Comparison of ENCODE assay signal across 18 mouse cellular contexts in genomic region chr8:86712594-86712993, GRCm38 (mm10). TPM values are rescaled to one million over a fixed set of nuclear protein-coding genes. Genes with fewer than 3 reads are reported as not detected.
DNase-seq lines count a peak whose midpoint lies in the region; ATAC-seq and TF ChIP-seq lines count a peak whose summit lies in the region.
"Had no signal": no experiment of that assay in that cellular context is flagged by ENCODE, and none has a peak within 500 bp of the region (broad histone marks: within the 10 kb centered on the region; RNA-seq: fewer than 3 reads in every experiment).

No protein-coding gene starts in this region.

- TF ChIP-seq CTCF in left cerebral cortex, adult 2 months (IDR thresholded peaks at IDR 0.05) = no peak
- no peak for TF ChIP-seq CTCF in cortical plate, adult 2 months (IDR thresholded peaks at IDR 0.05; ENCODE audit: extremely low read depth, insufficient read depth, low read length)
- TF ChIP-seq CTCF in lung, adult 2 months (IDR thresholded peaks at IDR 0.05; ENCODE audit: insufficient read depth, low read length) = no peak

- H3K27ac ChIP-seq in forebrain, embryonic 14.5 days (ENCODE audit: low read depth, low read length) = peak overlapping the region; percentile 90; the same call in 1 of the 2 replicates
- H3K27ac ChIP-seq in forebrain, embryonic 11.5 days (ENCODE audit: low read depth, low read length) = no peak overlapping the region
- peak overlapping the region; percentile 83 for H3K27ac ChIP-seq in left cerebral cortex, adult 2 months
- peak overlapping the region; percentile 12; the same call in 1 of the 2 replicates for H3K27ac ChIP-seq in cortical plate, adult 2 months (ENCODE audit: insufficient read depth, low read length)
- peak overlapping the region; percentile 48 for H3K27ac ChIP-seq in liver, embryonic 15.5 days (replicated peaks)
- H3K27ac ChIP-seq: limb, embryonic 12.5 days had no signal

- H3K4me1 ChIP-seq in forebrain, embryonic 14.5 days (ENCODE audit: control insufficient read depth, insufficient read depth, low read length) = peaks cover 17% of the 10 kb centered on the region
- H3K4me1 ChIP-seq in forebrain, embryonic 11.5 days (replicated peaks; ENCODE audit: control insufficient read depth, insufficient read depth, low read length) = no peaks in the 10 kb centered on the region
- peaks cover 17% of the 10 kb centered on the region for H3K4me1 ChIP-seq in cortical plate, adult 2 months (ENCODE audit: control insufficient read depth, insufficient read depth, low read length)
- peaks cover 34% of the 10 kb centered on the region for H3K4me1 ChIP-seq in liver, embryonic 15.5 days (replicated peaks)
- H3K4me1 ChIP-seq in lung, adult 2 months (ENCODE audit: control insufficient read depth, insufficient read depth, low read length) = no peaks in the 10 kb centered on the region
- H3K4me1 ChIP-seq: heart, embryonic 12.5 days; limb, embryonic 12.5 days had no signal

- no peak overlapping the region for H3K4me2 ChIP-seq in forebrain, embryonic 14.5 days (ENCODE audit: low read length)
- H3K4me2 ChIP-seq in forebrain, embryonic 11.5 days (ENCODE audit: low read depth, low read length, severe bottlenecking) = no peak overlapping the region
- H3K4me2 ChIP-seq in liver, embryonic 15.5 days = no peak overlapping the region
- H3K4me2 ChIP-seq: heart, embryonic 12.5 days; limb, embryonic 12.5 days had no signal

- TF ChIP-seq POLR2A in cortical plate, adult 2 months (IDR thresholded peaks at IDR 0.05; ENCODE audit: extremely low read depth, insufficient read depth, low read length) = no peak
- TF ChIP-seq POLR2A in lung, adult 2 months (IDR thresholded peaks at IDR 0.05; ENCODE audit: borderline replicate concordance, extremely low read depth, low read depth, low read length) = no peak

- 95% methylated on average over 3 of the region's 3 CpGs for WGBS in forebrain, embryonic 14.5 days
- 95% methylated on average over 3 of the region's 3 CpGs for WGBS in forebrain, embryonic 11.5 days
- 64% methylated on average over 3 of the region's 3 CpGs for WGBS in liver, embryonic 15.5 days (ENCODE audit: insufficient replicate concordance)
- 85% methylated on average over 3 of the region's 3 CpGs for WGBS in lung, adult 2 months

- ATAC-seq in forebrain, embryonic 14.5 days = no peak
- ATAC-seq in forebrain, embryonic 11.5 days (replicated peaks; ENCODE audit: low FRiP score) = no peak
- peak; percentile 67 for ATAC-seq in liver, embryonic 15.5 days (ENCODE audit: insufficient read depth)
- ATAC-seq: intestine, embryonic 16.5 days; lung, postnatal 0 days had no signal

- H3K9me3 ChIP-seq in forebrain, embryonic 14.5 days (replicated peaks; ENCODE audit: control insufficient read depth, low read length) = no peaks in the 10 kb centered on the region
- H3K9me3 ChIP-seq in forebrain, embryonic 11.5 days (ENCODE audit: control insufficient read depth, low read length) = no peaks in the 10 kb centered on the region
- H3K9me3 ChIP-seq in liver, embryonic 15.5 days (replicated peaks) = no peaks in the 10 kb centered on the region
- H3K9me3 ChIP-seq: heart, embryonic 12.5 days; limb, embryonic 12.5 days had no signal

- no peak overlapping the region for H3K9ac ChIP-seq in forebrain, embryonic 14.5 days (ENCODE audit: low read length)
- no peak overlapping the region for H3K9ac ChIP-seq in forebrain, embryonic 11.5 days (ENCODE audit: low read length)
- H3K9ac ChIP-seq in liver, embryonic 15.5 days = no peak overlapping the region; the same call in 1 of the 2 replicates
- H3K9ac ChIP-seq: heart, embryonic 12.5 days; limb, embryonic 12.5 days had no signal

- intact Hi-C loops in left cerebral cortex, adult 2 months (cut with DNase I) = no loop called here

- H3K4me3 ChIP-seq in forebrain, embryonic 14.5 days (ENCODE audit: low read depth, low read length) = no peak overlapping the region
- H3K4me3 ChIP-seq in forebrain, embryonic 11.5 days (ENCODE audit: low read depth, low read length) = no peak overlapping the region
- H3K4me3 ChIP-seq in left cerebral cortex, adult 2 months = no peak overlapping the region
- H3K4me3 ChIP-seq in cortical plate, adult 2 months (ENCODE audit: insufficient read depth, low read length) = no peak overlapping the region
- H3K4me3 ChIP-seq in liver, embryonic 15.5 days (replicated peaks) = no peak overlapping the region
- no peak overlapping the region for H3K4me3 ChIP-seq in lung, adult 2 months (replicated peaks; ENCODE audit: extremely low read depth, low read depth, low read length)
- H3K4me3 ChIP-seq: heart, embryonic 12.5 days; limb, embryonic 12.5 days had no signal

- no peaks in the 10 kb centered on the region for H3K27me3 ChIP-seq in forebrain, embryonic 14.5 days (replicated peaks; ENCODE audit: control insufficient read depth, insufficient read depth, low read length)
- H3K27me3 ChIP-seq in forebrain, embryonic 11.5 days (ENCODE audit: control insufficient read depth, insufficient read depth, low read length) = no peaks in the 10 kb centered on the region
- H3K27me3 ChIP-seq in liver, embryonic 15.5 days = no peaks in the 10 kb centered on the region
- H3K27me3 ChIP-seq: heart, embryonic 12.5 days; limb, embryonic 12.5 days had no signal

- peaks cover 15% of the 10 kb centered on the region for H3K36me3 ChIP-seq in forebrain, embryonic 14.5 days (ENCODE audit: control insufficient read depth, insufficient read depth, low read length)
- H3K36me3 ChIP-seq in forebrain, embryonic 11.5 days (ENCODE audit: control insufficient read depth, insufficient read depth, low read length) = no peaks in the 10 kb centered on the region
- peaks cover 36% of the 10 kb centered on the region for H3K36me3 ChIP-seq in liver, embryonic 15.5 days (replicated peaks)

- no peak for DNase-seq in forebrain, embryonic 14.5 days (ENCODE audit: low spot score)
- no peak for DNase-seq in forebrain, embryonic 11.5 days (ENCODE audit: low spot score)
- DNase-seq in left cerebral cortex, adult 2 months (ENCODE audit: extremely low spot score in 1 of 2, low spot score in 2 of 2) = no peak
- no peak for DNase-seq in left cerebral cortex, adult 8-10 months (ENCODE audit: low spot score in 2 of 2)
- no peak for DNase-seq in lung, adult 2 months
- DNase-seq in lung, adult 18-20 months = no peak
- DNase-seq: adrenal gland, adult 8-10 months; cerebellum, postnatal 14 days; gastrocnemius, postnatal 25 days; heart, postnatal 36 days had no signal

RNA-seq across cellular contexts. Expression of gene Gm10638, which starts 32.9 kb away (rescaled TPM):
- 5.8 and 6.0 TPM in 2 replicates for polyA plus RNA-seq in forebrain, embryonic 14.5 days (2014; fragmentation: Nextera tagmentation; extraction: Ambion mirVana)
- polyA plus RNA-seq in forebrain, embryonic 11.5 days (2014; fragmentation: Nextera tagmentation; extraction: Ambion mirVana) = 6.6 and 7.1 TPM in 2 replicates
- 1 to 10 TPM; 3.0 to 3.8 TPM for total RNA-seq in left cerebral cortex, adult 2 months (2021)
- 1 to 10 TPM; 1.5 to 3.5 (median 2.0) TPM for total RNA-seq in left cerebral cortex, adult 8-10 months (2022)
- 1.6 and 2.2 TPM in 2 replicates for polyA plus RNA-seq in cortical plate, adult 2 months (2012; rRNA removed)
- polyA plus RNA-seq in liver, embryonic 15.5 days (2015; fragmentation: Nextera tagmentation; extraction: Ambion mirVana) = 0.91 and 1.3 TPM in 2 replicates
- 3.9 and 5.4 TPM in 2 replicates for polyA plus RNA-seq in lung, adult 2 months (2012; rRNA removed)
- total RNA-seq: megakaryocyte, adult 5-6 weeks; monocyte, adult 5-6 weeks had no signal

RNA-seq across cellular contexts. Expression of gene Siah1a, which starts 33.1 kb away (rescaled TPM):
- 104 and 111 TPM in 2 replicates for polyA plus RNA-seq in forebrain, embryonic 14.5 days (2014; fragmentation: Nextera tagmentation; extraction: Ambion mirVana)
- polyA plus RNA-seq in forebrain, embryonic 11.5 days (2014; fragmentation: Nextera tagmentation; extraction: Ambion mirVana) = 71.2 and 72.5 TPM in 2 replicates
- total RNA-seq in left cerebral cortex, adult 2 months (2021) = 10 to 100 TPM; 30.9 to 32.9 TPM
- total RNA-seq in left cerebral cortex, adult 8-10 months (2022) = 10 to 100 TPM; 29.6 to 34.1 (median 31.4) TPM
- polyA plus RNA-seq in cortical plate, adult 2 months (2012; rRNA removed) = 31.0 and 32.1 TPM in 2 replicates
- polyA plus RNA-seq in liver, embryonic 15.5 days (2015; fragmentation: Nextera tagmentation; extraction: Ambion mirVana) = 14.2 and 15.4 TPM in 2 replicates
- 21.3 and 27.5 TPM in 2 replicates for polyA plus RNA-seq in lung, adult 2 months (2012; rRNA removed)
